Mouse (Mus musculus): ENCODE results near the gene Tmem203.

Gene Tmem203

DNA sequence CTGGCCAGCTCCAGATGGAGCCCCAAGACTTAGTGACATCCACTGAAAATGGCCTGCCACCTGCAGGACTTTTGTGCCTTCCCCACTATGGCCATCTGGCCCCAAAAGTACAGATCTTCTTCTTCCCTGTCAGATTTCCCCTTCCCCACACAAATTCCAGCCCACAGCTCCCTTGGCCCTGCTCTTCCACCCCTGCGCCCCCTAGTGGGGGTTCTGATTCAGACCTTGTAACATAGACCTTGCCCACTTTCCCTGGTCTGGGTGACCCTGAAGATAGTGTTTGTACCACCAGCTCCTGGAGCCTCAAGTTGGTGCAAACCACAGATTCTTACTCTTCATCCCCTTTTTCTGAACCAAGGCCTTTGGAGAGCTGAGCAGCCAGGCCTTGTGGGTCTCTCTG is 37.6 kb downstream of the Tmem203 start:
- peak; percentile 78 for DNase-seq

GRCm38 (mm10) chr2:25293706-25294105 is 38.5 kb downstream of the Tmem203 start:
- DNase-seq = no peak

- DNase-seq = no peak
Measured at GRCm38 (mm10) chr2:25297093-25297492, 41.9 kb downstream of the Tmem203 start.

GRCm38 (mm10) chr2:25298046-25298445 is 42.8 kb downstream of the Tmem203 start:
- no peak for DNase-seq

- DNase-seq = no peak
Measured at GRCm38 (mm10) chr2:25303452-25303851, 48.2 kb downstream of the Tmem203 start.

- DNase-seq = no peak
Measured at GRCm38 (mm10) chr2:25303931-25304656, 48.9 kb downstream of the Tmem203 start.

- peak; percentile 34 for DNase-seq
Measured at GRCm38 (mm10) chr2:25304657-25305541, 49.7 kb downstream of the Tmem203 start.
